Mouse (Mus musculus): ENCODE measurements around the gene Slc2a5. TPM values are rescaled to one million over a fixed set of nuclear protein-coding genes. Genes with fewer than 3 reads are reported as not detected.

Slc2a5 gene
- polyA plus RNA-seq, 1 experiment from 2014 or later: 2.2 TPM

DNA sequence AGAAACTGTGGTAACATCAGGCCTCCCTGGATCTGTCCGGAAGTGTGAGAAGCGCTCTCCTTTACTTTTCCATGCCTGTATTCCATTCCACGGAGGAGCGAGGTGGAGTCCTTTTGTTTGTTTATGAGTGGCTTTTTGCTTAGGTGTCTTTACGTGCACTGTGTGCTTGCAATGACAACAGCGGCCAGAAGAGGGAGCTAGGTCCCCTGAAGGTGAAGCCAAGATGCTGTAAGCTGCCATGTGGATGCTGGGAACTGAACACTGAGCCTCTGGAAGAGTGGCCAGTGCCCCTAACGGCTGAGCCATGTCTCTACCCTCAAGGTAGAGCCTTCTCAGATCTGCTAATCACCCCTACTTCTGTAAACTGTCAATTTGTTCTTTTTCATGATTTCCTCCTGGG, 62.2 kb downstream of the Slc2a5 start:
- Histone ChIP-seq H3K27me3 (ENCODE audit: control insufficient read depth, insufficient read depth, low read length) (no peaks in the 10 kb centered on the region), H3K4me1 (ENCODE audit: control insufficient read depth, insufficient read depth, low read length) (no peaks in the 10 kb centered on the region), H3K36me3 (ENCODE audit: control insufficient read depth, insufficient read depth, low read length) (no peaks in the 10 kb centered on the region), H3K4me2 (replicated peaks; ENCODE audit: low read depth, low read length) (no peak overlapping the region), H3K9ac (ENCODE audit: low read depth, low read length) (no peak overlapping the region), H3K27ac (ENCODE audit: low read depth, low read length) (no peak overlapping the region), H3K9me3 (ENCODE audit: control insufficient read depth, low read length) (no peaks in the 10 kb centered on the region), H3K4me3 (ENCODE audit: low read length) (no peak overlapping the region)
- WGBS: 87% methylated on average over 7 of the region's 7 CpGs
- no peak for ATAC-seq (ENCODE audit: low FRiP score, low TSS enrichment)

GRCm38 (mm10) chr4:150188236-150188635, 69.2 kb downstream of the Slc2a5 start:
- H3K27me3 ChIP-seq (ENCODE audit: control insufficient read depth, insufficient read depth, low read length): no peaks in the 10 kb centered on the region
- 51% methylated on average over 11 of the region's 11 CpGs for WGBS
- H3K27ac ChIP-seq (ENCODE audit: low read depth, low read length): no peak overlapping the region
- ATAC-seq (ENCODE audit: low FRiP score, low TSS enrichment): no peak
- no peak overlapping the region for H3K9ac ChIP-seq (ENCODE audit: low read depth, low read length)
- no peak overlapping the region for H3K4me2 ChIP-seq (replicated peaks; ENCODE audit: low read depth, low read length)
- no peaks in the 10 kb centered on the region for H3K36me3 ChIP-seq (ENCODE audit: control insufficient read depth, insufficient read depth, low read length)
- H3K9me3 ChIP-seq (ENCODE audit: control insufficient read depth, low read length): no peaks in the 10 kb centered on the region
- no peak overlapping the region for H3K4me3 ChIP-seq (ENCODE audit: low read length)
- H3K4me1 ChIP-seq (ENCODE audit: control insufficient read depth, insufficient read depth, low read length): no peaks in the 10 kb centered on the region

GRCm38 (mm10) chr4:150192199-150192598, 73.1 kb downstream of the Slc2a5 start:
- 84% methylated on average over 6 of the region's 6 CpGs for WGBS
- H3K9me3 ChIP-seq (ENCODE audit: control insufficient read depth, low read length): no peaks in the 10 kb centered on the region
- no peaks in the 10 kb centered on the region for H3K36me3 ChIP-seq (ENCODE audit: control insufficient read depth, insufficient read depth, low read length)
- H3K4me2 ChIP-seq (replicated peaks; ENCODE audit: low read depth, low read length): no peak overlapping the region
- no peak overlapping the region for H3K4me3 ChIP-seq (ENCODE audit: low read length)
- no peak overlapping the region for H3K9ac ChIP-seq (ENCODE audit: low read depth, low read length)
- no peaks in the 10 kb centered on the region for H3K27me3 ChIP-seq (ENCODE audit: control insufficient read depth, insufficient read depth, low read length)
- H3K27ac ChIP-seq (ENCODE audit: low read depth, low read length): no peak overlapping the region
- no peak for ATAC-seq (ENCODE audit: low FRiP score, low TSS enrichment)
- H3K4me1 ChIP-seq (ENCODE audit: control insufficient read depth, insufficient read depth, low read length): no peaks in the 10 kb centered on the region

Other genes with a start within 250 kb of the Slc2a5 start
- 8.0 and 9.6 TPM in 2 replicates for gene Spsb1, start 164.2 kb upstream of the Slc2a5 start, polyA plus RNA-seq (2014; fragmentation: Nextera tagmentation; extraction: Ambion mirVana)
- gene H6pd, start 110.3 kb upstream of the Slc2a5 start, polyA plus RNA-seq (2014; fragmentation: Nextera tagmentation; extraction: Ambion mirVana): 6.8 and 10.7 TPM in 2 replicates
- 0.20 and 0.24 TPM in 2 replicates for gene Gpr157, start 31.9 kb upstream of the Slc2a5 start, polyA plus RNA-seq (2014; fragmentation: Nextera tagmentation; extraction: Ambion mirVana)
- not detected in 2 replicates for gene Slc2a7, start 29.7 kb downstream of the Slc2a5 start, polyA plus RNA-seq (2014; fragmentation: Nextera tagmentation; extraction: Ambion mirVana)
- gene Car6, start 82.0 kb downstream of the Slc2a5 start, polyA plus RNA-seq (2014; fragmentation: Nextera tagmentation; extraction: Ambion mirVana): not detected in 2 replicates
- 1,584 and 1,728 TPM in 2 replicates for gene Eno1, start 117.4 kb downstream of the Slc2a5 start, polyA plus RNA-seq (2014; fragmentation: Nextera tagmentation; extraction: Ambion mirVana)
- 31.2 and 49.9 TPM in 2 replicates for gene Rere, start 162.4 kb downstream of the Slc2a5 start, polyA plus RNA-seq (2014; fragmentation: Nextera tagmentation; extraction: Ambion mirVana)

Data from kidney, embryonic 14.5 days (tissue).